Mouse (Mus musculus) CH12.LX (cell line): ENCODE results near the gene Dlk2. TPM values are rescaled to one million over a fixed set of nuclear protein-coding genes. Genes with fewer than 3 reads are reported as not detected.

ENCODE experiments used
- DNase-seq: peaks from one replicate; pipeline ENCODE4 v3.0.0-alpha.2; 2013; ENCODE audit errors: extremely low read depth
- H3K27ac ChIP-seq: 2 replicates; pipeline ENCODE4 v1.5.1; 2012; ENCODE audit warnings: low read depth, mild to moderate bottlenecking, control low read depth, moderate library complexity; ENCODE audit not compliant: insufficient read depth
- H3K27me3 ChIP-seq: replicated peaks from 2 replicates; pipeline ENCODE3; 2012; ENCODE audit warnings: inconsistent platforms
- H3K36me3 ChIP-seq, 2 experiments: replicated peaks in 1 of 2; 2 replicates each; pipeline versions ENCODE3 to v1.6.1; 2012; ENCODE audit warnings: inconsistent platforms in 1 of 2, low read length in 1 of 2, mild to moderate bottlenecking in 1 of 2, mixed read lengths in 1 of 2, moderate library complexity in 1 of 2; ENCODE audit not compliant: control insufficient read depth in 1 of 2, insufficient read depth in 1 of 2
- H3K4me1 ChIP-seq, 2 experiments: 2 replicates each; pipeline ENCODE4 v1.6.1; 2012; ENCODE audit warnings: inconsistent platforms in 1 of 2, moderate library complexity in 1 of 2; ENCODE audit not compliant: insufficient read depth in 2 of 2, control insufficient read depth in 1 of 2
- H3K4me2 ChIP-seq: 2 replicates; pipeline ENCODE4 v1.6.1; 2012; ENCODE audit warnings: low read depth, mild to moderate bottlenecking, control low read depth; ENCODE audit not compliant: poor library complexity, insufficient read depth, severe bottlenecking
- H3K4me3 ChIP-seq, 3 experiments: fragments of 150-350 bp in 1 of 3; sonication (generic) in 1 of 3; replicated peaks in 1 of 3; 2 replicates each; pipeline versions ENCODE3 to v1.5.1; 2011 to 2012; ENCODE audit warnings: low read depth in 2 of 3, low read length in 2 of 3, mild to moderate bottlenecking in 2 of 3, moderate library complexity in 2 of 3, control low read depth in 1 of 3, improper control_type of control experiment in 1 of 3, inconsistent platforms in 1 of 3, mixed read lengths in 1 of 3; ENCODE audit not compliant: poor library complexity in 1 of 3
- H3K79me2 ChIP-seq: replicated peaks from 2 replicates; pipeline ENCODE4 v1.6.1; 2012; ENCODE audit warnings: mild to moderate bottlenecking, moderate library complexity; ENCODE audit not compliant: control insufficient read depth, poor library complexity, insufficient read depth, severe bottlenecking; ENCODE audit errors: extremely low read depth
- H3K9ac ChIP-seq: 2 replicates; pipeline ENCODE4 v1.6.1; 2012; ENCODE audit warnings: low read depth, mild to moderate bottlenecking, control low read depth, moderate library complexity; ENCODE audit not compliant: insufficient read depth
- H3K9me3 ChIP-seq: replicated peaks from 2 replicates; pipeline ENCODE3; 2012; ENCODE audit warnings: low read length, inconsistent platforms, mixed read lengths
- E2F4 ChIP-seq: IDR thresholded peaks from 2 replicates; pipeline ENCODE4 v1.6.1; 2011; ENCODE audit warnings: low read depth, low read length, improper control_type of control experiment; ENCODE audit not compliant: insufficient replicate concordance
- EP300 ChIP-seq: IDR thresholded peaks from 2 replicates; pipeline ENCODE4 v1.6.1; 2011; ENCODE audit warnings: low read length, improper control_type of control experiment
- ETS1 ChIP-seq: conservative IDR thresholded peaks from 2 replicates; pipeline ENCODE4 v1.6.1; 2012; ENCODE audit warnings: low read depth, mild to moderate bottlenecking, inconsistent platforms, low read length, improper control_type of control experiment, moderate library complexity
- GABPA ChIP-seq: IDR thresholded peaks from 2 replicates; pipeline ENCODE4 v1.6.1; 2012; ENCODE audit warnings: low read depth, low read length, improper control_type of control experiment, inconsistent platforms; ENCODE audit not compliant: insufficient replicate concordance
- IRF4 ChIP-seq: IDR thresholded peaks from 2 replicates; pipeline ENCODE4 v1.6.1; 2014; ENCODE audit warnings: low read depth, mild to moderate bottlenecking, inconsistent platforms, low read length, improper control_type of control experiment
- MAX ChIP-seq: IDR thresholded peaks from 2 replicates; pipeline ENCODE4 v1.6.1; 2011; ENCODE audit warnings: low read length, improper control_type of control experiment
- MYC ChIP-seq: IDR thresholded peaks from 2 replicates; pipeline ENCODE4 v1.6.1; 2011; ENCODE audit warnings: low read depth, mild to moderate bottlenecking, improper control_type of control experiment, low read length
- POLR2A ChIP-seq: IDR thresholded peaks from 2 replicates; pipeline ENCODE4 v1.6.1; 2011; ENCODE audit warnings: low read depth, mild to moderate bottlenecking, improper control_type of control experiment, low read length
- POLR2AphosphoS2 ChIP-seq: IDR thresholded peaks from 2 replicates; pipeline ENCODE4 v1.6.1; 2011; ENCODE audit warnings: low read depth, low read length, improper control_type of control experiment
- RAD21 ChIP-seq: IDR thresholded peaks from 2 replicates; pipeline ENCODE4 v1.6.1; 2011; ENCODE audit warnings: low read depth, mild to moderate bottlenecking, low read length, improper control_type of control experiment, moderate library complexity
- RCOR1 ChIP-seq: conservative IDR thresholded peaks from 2 replicates; pipeline ENCODE4 v1.6.1; 2012; ENCODE audit warnings: low read depth, mild to moderate bottlenecking, inconsistent platforms, low read length, improper control_type of control experiment
- SIN3A ChIP-seq: IDR thresholded peaks from 2 replicates; pipeline ENCODE4 v1.6.1; 2012; ENCODE audit warnings: low read length, improper control_type of control experiment, inconsistent platforms
- SMC3 ChIP-seq: IDR thresholded peaks from 2 replicates; pipeline ENCODE4 v1.6.1; 2011; ENCODE audit warnings: low read depth, low read length, improper control_type of control experiment
- TBP ChIP-seq: conservative IDR thresholded peaks from 2 replicates; pipeline ENCODE4 v1.6.1; 2011; ENCODE audit warnings: low read depth, low read length, improper control_type of control experiment
- TCF12 ChIP-seq: IDR thresholded peaks from 2 replicates; pipeline ENCODE4 v1.6.1; 2014; ENCODE audit warnings: low read depth, mild to moderate bottlenecking, inconsistent platforms, low read length, improper control_type of control experiment
- UBTF ChIP-seq: IDR thresholded peaks from 2 replicates; pipeline ENCODE4 v1.6.1; 2012; ENCODE audit warnings: low read depth, mild to moderate bottlenecking, inconsistent platforms, low read length, improper control_type of control experiment, moderate library complexity
- USF1 ChIP-seq: IDR thresholded peaks from 2 replicates; pipeline ENCODE4 v1.6.1; 2014; ENCODE audit warnings: low read depth, mild to moderate bottlenecking, inconsistent platforms, low read length, improper control_type of control experiment
- dilution Hi-C: fragments of 300-500 bp; cut with MboI; formaldehyde crosslinking; loops from 2 replicates; pipeline ENCODE4 v1.14.3; 2020; ENCODE audit warnings: low sequenced_read_pairs; ENCODE audit not compliant: extremely low pct_unique_long_range_greater_than_20kb, extremely low pct_ligation_motif_present
- in situ Hi-C: fragments of 300-500 bp; cut with MboI; formaldehyde crosslinking; loops from 3 replicates; pipeline ENCODE4 v1.14.3; 2019; ENCODE audit warnings: low sequenced_read_pairs, low pct_ligation_motif_present, low pct_unique_long_range_greater_than_20kb, mixed read lengths
- polyA plus RNA-seq: library from polyadenylated mRNA; unstranded; fragments of >175 nt; gene quantifications from 2 replicates; pipeline ENCODE4 v1.2.1, GENCODE M21; 2012; ENCODE audit warnings: low read depth; ENCODE audit not compliant: insufficient read length
- total RNA-seq, 2 experiments: library from RNA; depleted of rRNA; stranded (reverse); fragments of 300-350 nt in 1 of 2; fragments of >200 nt in 1 of 2; gene quantifications; 2 replicates each; pipeline ENCODE4 v1.2.3; 2012 to 2014

The Dlk2 gene
- total and polyA plus RNA-seq, 3 experiments, result 0.08 TPM; not detected in 2

- peaks cover 3 to 44% of the 10 kb centered on the region in 2 experiments for H3K36me3 ChIP-seq
- dilution Hi-C loops, result no loop called here
- H3K27me3 ChIP-seq, result peaks cover 19% of the 10 kb centered on the region
- in situ Hi-C loops, result no loop called here
- no peak for TF ChIP-seq EP300
- TF ChIP-seq IRF4, result no peak
- no peak for TF ChIP-seq TBP
- TF ChIP-seq TCF12, result no peak
- no peak for TF ChIP-seq SMC3
- TF ChIP-seq RCOR1, result no peak
- no peak for TF ChIP-seq ETS1
- no peak for TF ChIP-seq POLR2A
- H3K27ac ChIP-seq, result no peak overlapping the region
- no peak overlapping the region for H3K4me2 ChIP-seq
- DNase-seq, result no peak
- no peak overlapping the region for H3K9ac ChIP-seq
- H3K4me3 ChIP-seq, result no peak overlapping the region
- H3K79me2 ChIP-seq, result no peaks in the 10 kb centered on the region
- peaks cover 10 to 20% of the 10 kb centered on the region in 2 experiments for H3K4me1 ChIP-seq
- H3K9me3 ChIP-seq, result peaks cover 1% of the 10 kb centered on the region
Observed at GRCm38 (mm10) chr17:46301892-46302291, 4.7 kb downstream of the Dlk2 start.

GRCm38 (mm10) chr17:46304184-46304583 is 7.0 kb downstream of the Dlk2 start:
- peaks cover 3 to 11% of the 10 kb centered on the region in 2 experiments; a peak in 3 of 4 replicates for H3K4me1 ChIP-seq
- dilution Hi-C loops, result no loop called here
- TF ChIP-seq GABPA, result no peak
- TF ChIP-seq RCOR1, result no peak
- no peak for TF ChIP-seq MAX
- TF ChIP-seq UBTF, result no peak
- no peak for TF ChIP-seq POLR2AphosphoS2
- TF ChIP-seq MYC, result no peak
- TF ChIP-seq RAD21, result no peak
- TF ChIP-seq USF1, result no peak
- no peak for TF ChIP-seq E2F4
- TF ChIP-seq SIN3A, result no peak
- no peak for TF ChIP-seq TCF12
- no peak overlapping the region for H3K27ac ChIP-seq
- in situ Hi-C loops, result no loop called here
- no peaks in the 10 kb centered on the region for H3K27me3 ChIP-seq
- no peaks in the 10 kb centered on the region for H3K9me3 ChIP-seq
- peaks cover 3 to 53% of the 10 kb centered on the region in 2 experiments for H3K36me3 ChIP-seq
- no peaks in the 10 kb centered on the region for H3K79me2 ChIP-seq
- no peak for DNase-seq
- H3K4me3 ChIP-seq, result no peak overlapping the region
- no peak overlapping the region for H3K9ac ChIP-seq
- H3K4me2 ChIP-seq, result no peak overlapping the region
